Mouse (Mus musculus): ENCODE measurements at regions not wholly inside any gene's neighbourhood (a gene's known extent, or its start where the extent isn't known, plus 50 kb on each side); places are given as distances from the start of the nearest gene placed in this dataset.

GRCm38 (mm10) chr11:111699862-111700261 is 633.9 kb downstream of the Kcnj2 start:
- no peak for DNase-seq (ENCODE audit: low spot score in 2 of 2)

- DNase-seq (ENCODE audit: low spot score in 2 of 2): no peak
Observed at GRCm38 (mm10) chr11:111706882-111707281, 640.9 kb downstream of the Kcnj2 start.

- no peak for DNase-seq (ENCODE audit: low spot score in 2 of 2)
Observed at GRCm38 (mm10) chr11:111715401-111715800, 649.4 kb downstream of the Kcnj2 start.

GRCm38 (mm10) chr11:111722276-111722675 is 656.3 kb downstream of the Kcnj2 start:
- no peak for DNase-seq (ENCODE audit: low spot score in 2 of 2)

- DNase-seq (ENCODE audit: low spot score in 2 of 2): no peak
Observed at GRCm38 (mm10) chr11:111728148-111728547, 662.2 kb downstream of the Kcnj2 start.

GRCm38 (mm10) chr11:111732096-111732495 is 666.1 kb downstream of the Kcnj2 start:
- DNase-seq (ENCODE audit: low spot score in 2 of 2): no peak

GRCm38 (mm10) chr11:111735446-111735845 is 669.5 kb downstream of the Kcnj2 start:
- no peak for DNase-seq (ENCODE audit: low spot score in 2 of 2)

- no peak for DNase-seq (ENCODE audit: low spot score in 2 of 2)
Observed at GRCm38 (mm10) chr11:111735961-111736360, 670.0 kb downstream of the Kcnj2 start.

GRCm38 (mm10) chr11:111743356-111743755 is 677.4 kb downstream of the Kcnj2 start:
- DNase-seq (ENCODE audit: low spot score in 2 of 2): no peak

- no peak for DNase-seq (ENCODE audit: low spot score in 2 of 2)
Observed at GRCm38 (mm10) chr11:111747262-111747946, 681.4 kb downstream of the Kcnj2 start.

- DNase-seq (ENCODE audit: low spot score in 2 of 2): no peak
Observed at GRCm38 (mm10) chr11:111747947-111748322, 682.0 kb downstream of the Kcnj2 start.

- DNase-seq (ENCODE audit: low spot score in 2 of 2): no peak
Observed at GRCm38 (mm10) chr11:111748496-111748895, 682.5 kb downstream of the Kcnj2 start.

GRCm38 (mm10) chr11:111754735-111755134 is 688.8 kb downstream of the Kcnj2 start:
- DNase-seq (ENCODE audit: low spot score in 2 of 2): no peak

- no peak for DNase-seq (ENCODE audit: low spot score in 2 of 2)
Observed at GRCm38 (mm10) chr11:111763081-111763480, 697.1 kb downstream of the Kcnj2 start.

GRCm38 (mm10) chr11:111766371-111767011 is 700.5 kb downstream of the Kcnj2 start:
- DNase-seq (ENCODE audit: low spot score in 2 of 2): no peak

- no peak for DNase-seq (ENCODE audit: low spot score in 2 of 2)
Observed at GRCm38 (mm10) chr11:111767012-111767392, 701.0 kb downstream of the Kcnj2 start.

GRCm38 (mm10) chr11:111774108-111774679 is 708.2 kb downstream of the Kcnj2 start:
- DNase-seq (ENCODE audit: low spot score in 2 of 2): no peak

GRCm38 (mm10) chr11:111781321-111781720 is 715.4 kb downstream of the Kcnj2 start:
- DNase-seq (ENCODE audit: low spot score in 2 of 2): no peak

- no peak for DNase-seq (ENCODE audit: low spot score in 2 of 2)
Observed at GRCm38 (mm10) chr11:111791267-111791926, 725.4 kb downstream of the Kcnj2 start.

GRCm38 (mm10) chr11:111801033-111801432 is 735.1 kb downstream of the Kcnj2 start:
- DNase-seq (ENCODE audit: low spot score in 2 of 2): peak in 1 of 2 experiments; percentile 14

- no peak for DNase-seq (ENCODE audit: low spot score in 2 of 2)
Observed at GRCm38 (mm10) chr11:111816176-111816775, 750.3 kb downstream of the Kcnj2 start.

- peak in 1 of 2 experiments; percentile 4 for DNase-seq (ENCODE audit: low spot score in 2 of 2)
Observed at GRCm38 (mm10) chr11:111818124-111818523, 752.2 kb downstream of the Kcnj2 start.
